Mouse (Mus musculus) layer of hippocampus, adult 8-10 months (tissue): ENCODE measurements around the gene BC034090. TPM values are rescaled to one million over a fixed set of nuclear protein-coding genes. Genes with fewer than 3 reads are reported as not detected.
A peak's percentile ranks its signal among the peaks of the same experiment; 100 is the strongest.

Source experiments
- DNase-seq, 2 experiments: peaks; one replicate each; pipeline ENCODE4 v3.0.0; 2022; ENCODE audit warnings: low spot score in 2 of 2
- total RNA-seq, 4 experiments: library from RNA; stranded (reverse); gene quantifications; 2 replicates each; pipeline ENCODE4 v1.2.4; 2022

Gene BC034090
- total RNA-seq, 4 experiments from 2014 or later = 6.8 to 10.1 (median 8.1) TPM

GRCm38 (mm10) chr1:155244771-155245211 is 547 bp upstream of the BC034090 start:
- no peak for DNase-seq

DNA sequence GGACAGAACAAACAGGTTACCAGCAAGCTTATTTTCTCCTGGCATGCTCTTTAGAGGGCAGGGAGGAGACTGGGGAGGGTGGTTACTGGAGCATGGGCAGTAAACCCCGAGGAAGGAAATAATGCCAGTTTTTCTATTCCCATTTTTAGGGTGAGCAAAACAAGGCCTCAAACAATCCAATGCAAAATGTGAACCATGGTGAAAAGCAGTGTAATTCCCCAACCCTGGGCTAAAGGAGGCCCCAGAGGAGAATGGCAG is 1.8 kb downstream of the BC034090 start:
- DNase-seq = no peak

DNA sequence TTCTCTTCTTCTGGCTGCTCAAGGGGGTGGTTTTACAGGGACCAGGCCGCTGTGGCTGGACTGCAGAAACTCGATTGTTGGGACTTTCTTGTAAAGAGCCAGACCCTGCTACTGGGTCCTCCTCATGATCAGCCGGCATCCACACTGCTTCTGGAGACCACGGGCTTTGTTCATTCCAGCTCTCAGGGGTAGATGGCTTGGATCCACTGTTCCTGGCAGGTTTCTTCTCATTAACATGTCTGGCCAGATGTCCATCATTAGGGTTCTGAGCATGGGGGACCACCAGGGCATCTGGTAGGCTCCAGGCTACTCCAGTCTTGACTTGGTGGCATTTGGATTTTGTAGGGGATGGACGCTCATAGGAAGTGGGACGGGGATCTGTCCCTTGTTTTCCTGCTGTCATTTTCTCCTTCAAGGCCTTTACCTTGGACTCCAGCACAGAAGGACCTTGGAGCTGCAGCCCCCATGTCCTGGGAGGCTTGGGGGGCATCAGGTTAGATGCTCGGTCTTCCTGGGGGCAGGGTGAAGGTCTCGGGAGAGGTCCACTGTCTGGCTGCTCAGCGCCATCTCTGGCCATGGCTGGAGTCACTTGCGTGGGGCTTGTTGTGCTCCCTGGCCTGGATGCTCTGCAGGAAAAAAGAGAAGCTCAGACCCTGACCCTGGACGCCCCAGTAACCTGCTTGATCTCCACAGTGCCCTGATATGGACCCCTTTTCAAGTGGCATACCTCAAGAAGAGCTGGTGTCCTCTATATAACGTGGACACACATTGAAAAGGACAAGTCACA is 2.4 kb downstream of the BC034090 start:
- DNase-seq = no peak

DNA sequence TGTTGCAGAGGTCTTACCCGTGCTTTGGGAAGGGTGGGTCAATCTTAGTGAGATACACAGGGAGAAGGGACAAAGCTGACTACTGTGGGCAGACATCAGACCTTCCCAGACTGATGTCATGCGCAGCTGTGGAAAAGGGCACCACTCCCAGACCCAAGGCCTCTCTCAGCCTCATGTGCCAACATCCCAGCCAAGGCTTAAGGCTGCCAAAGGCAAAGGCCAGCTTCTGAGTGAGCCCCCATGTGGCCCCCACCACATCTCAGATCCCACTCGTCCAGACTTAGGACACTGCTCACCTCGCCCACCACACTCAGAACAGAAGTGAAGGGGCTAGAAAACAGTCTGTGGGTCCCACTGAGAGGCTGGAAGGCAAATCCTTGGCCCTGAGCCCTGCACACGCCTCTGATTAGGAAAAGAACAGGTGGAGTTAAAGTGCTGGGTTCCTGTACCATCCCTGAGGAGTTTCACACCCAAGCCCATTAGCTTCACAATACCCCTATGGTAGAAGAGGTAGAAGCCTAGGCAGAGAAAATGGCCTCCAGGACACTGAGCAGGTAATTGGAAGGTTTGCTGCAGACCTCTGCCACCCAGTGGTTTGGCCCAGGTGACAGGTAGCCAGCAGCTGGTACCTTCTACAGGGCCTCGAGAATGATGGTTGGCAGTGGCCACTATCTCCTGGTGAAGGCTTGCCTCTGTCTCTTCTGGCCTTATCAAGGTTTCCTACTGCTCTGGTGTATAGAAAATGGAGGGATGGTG is 4.1 kb downstream of the BC034090 start:
- DNase-seq = peak in 1 of 2 experiments; percentile 69

DNA sequence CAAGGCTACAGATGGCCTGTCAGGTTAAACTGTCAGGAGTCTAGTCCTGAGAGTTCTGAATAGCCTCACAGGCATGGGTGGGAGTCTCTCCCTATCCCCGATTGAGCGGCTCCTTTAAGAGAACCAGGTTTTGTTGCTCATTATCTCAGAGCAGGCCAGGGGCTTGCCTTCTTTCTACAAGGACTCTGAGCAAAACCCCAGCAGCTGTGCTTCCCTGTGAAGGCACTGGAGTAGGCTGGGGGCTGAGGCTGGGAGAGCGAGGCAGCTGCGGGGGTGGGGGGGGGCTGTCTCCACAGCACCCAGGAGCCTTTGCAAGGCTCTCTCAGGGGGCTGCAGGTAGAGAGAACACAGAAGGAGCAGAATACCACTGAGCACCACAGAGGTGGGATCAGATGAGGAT is 5.1 kb downstream of the BC034090 start:
- no peak for DNase-seq

GRCm38 (mm10) chr1:155238126-155238525 is 6.1 kb downstream of the BC034090 start:
- DNase-seq = no peak

GRCm38 (mm10) chr1:155237390-155237789 is 6.9 kb downstream of the BC034090 start:
- peak in 1 of 2 experiments; percentile 53 for DNase-seq

- DNase-seq = no peak
Observed at GRCm38 (mm10) chr1:155236306-155237024, 7.8 kb downstream of the BC034090 start.

- DNase-seq = no peak
Observed at GRCm38 (mm10) chr1:155235641-155236040, 8.6 kb downstream of the BC034090 start.

GRCm38 (mm10) chr1:155233931-155234607 is 10.2 kb downstream of the BC034090 start:
- DNase-seq = peak; percentile 58 to 69

- no peak for DNase-seq
Observed at GRCm38 (mm10) chr1:155233378-155233777, 10.9 kb downstream of the BC034090 start.

DNA sequence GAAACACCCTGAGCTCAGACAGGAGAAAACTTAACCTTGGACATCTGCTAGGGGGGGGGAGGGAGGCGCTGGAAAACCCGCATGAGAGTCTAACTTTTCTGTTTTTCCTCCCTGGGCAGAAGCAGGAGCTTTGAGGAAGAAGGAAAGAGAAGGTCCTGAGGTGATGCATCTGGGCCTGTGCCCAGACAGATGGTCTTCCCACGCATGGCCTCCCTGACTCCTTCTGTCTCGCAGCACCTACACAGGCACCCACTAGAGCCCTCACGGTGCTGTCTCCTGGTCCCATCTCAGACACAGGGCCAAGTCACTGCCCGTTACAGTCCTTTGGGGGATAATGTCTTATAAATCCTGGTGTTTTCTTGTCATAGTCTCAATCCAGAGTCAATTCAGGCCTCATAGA is 11.5 kb downstream of the BC034090 start:
- no peak for DNase-seq

DNA sequence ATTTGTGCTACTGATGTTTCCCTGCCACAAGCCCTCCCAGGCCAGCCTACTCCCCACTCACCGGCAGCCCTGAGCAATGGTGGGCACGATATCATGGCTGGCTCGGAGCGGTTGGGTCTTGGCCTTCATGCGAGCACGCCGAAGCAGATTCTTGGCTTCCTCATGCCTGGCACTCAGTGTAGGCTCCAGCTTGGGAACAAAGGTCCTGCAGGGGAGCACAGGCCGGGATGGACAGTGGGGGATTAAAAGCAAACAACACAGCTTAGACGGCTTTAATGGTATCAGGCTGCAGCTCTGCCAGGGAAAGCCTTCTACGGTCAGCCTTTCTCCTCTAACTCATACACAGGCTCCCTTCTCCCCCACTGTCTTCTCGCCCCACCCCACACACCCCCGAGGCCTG is 11.9 kb downstream of the BC034090 start:
- no peak for DNase-seq

GRCm38 (mm10) chr1:155229464-155230411 is 14.5 kb downstream of the BC034090 start:
- no peak for DNase-seq

DNA sequence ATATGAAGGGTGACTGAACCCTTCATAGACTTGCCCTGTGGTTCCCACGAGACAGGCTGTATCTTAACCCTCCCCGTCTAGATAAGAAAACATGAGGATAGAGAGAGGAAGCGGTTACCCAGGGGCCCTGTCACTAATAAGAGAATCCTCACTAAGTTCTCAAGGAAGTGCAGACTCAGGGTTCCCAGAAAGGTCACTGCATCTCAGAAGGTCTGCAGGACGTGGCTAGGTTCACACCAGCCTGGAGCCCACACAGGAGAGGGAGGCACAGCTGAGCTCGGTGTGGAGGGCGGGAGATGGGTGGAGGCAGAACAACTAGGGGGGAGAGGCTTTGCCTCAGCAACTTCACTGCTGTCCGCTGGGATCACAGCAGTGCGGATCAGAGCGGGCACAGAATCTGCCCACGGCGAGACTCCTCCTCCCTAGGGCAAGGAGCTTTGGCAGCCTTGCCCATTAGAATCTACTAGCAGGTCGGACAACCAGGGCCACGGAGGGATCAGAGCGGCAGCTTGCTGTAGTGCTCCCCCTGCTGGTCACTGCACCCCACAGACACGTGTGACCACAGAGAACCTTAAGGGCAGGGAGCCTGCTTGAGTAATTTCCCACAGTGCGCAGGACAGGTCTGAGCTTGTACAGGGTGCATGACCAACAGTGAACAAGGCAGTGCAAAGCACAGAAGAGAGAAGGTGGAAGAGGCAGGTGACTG is 20.2 kb downstream of the BC034090 start:
- peak in 1 of 2 experiments; percentile 75 for DNase-seq

- DNase-seq = no peak
Observed at GRCm38 (mm10) chr1:155223036-155223435, 21.2 kb downstream of the BC034090 start.

- no peak for DNase-seq
Observed at GRCm38 (mm10) chr1:155222101-155222669, 22.1 kb downstream of the BC034090 start.

GRCm38 (mm10) chr1:155218924-155219323 is 25.3 kb downstream of the BC034090 start:
- no peak for DNase-seq

DNA sequence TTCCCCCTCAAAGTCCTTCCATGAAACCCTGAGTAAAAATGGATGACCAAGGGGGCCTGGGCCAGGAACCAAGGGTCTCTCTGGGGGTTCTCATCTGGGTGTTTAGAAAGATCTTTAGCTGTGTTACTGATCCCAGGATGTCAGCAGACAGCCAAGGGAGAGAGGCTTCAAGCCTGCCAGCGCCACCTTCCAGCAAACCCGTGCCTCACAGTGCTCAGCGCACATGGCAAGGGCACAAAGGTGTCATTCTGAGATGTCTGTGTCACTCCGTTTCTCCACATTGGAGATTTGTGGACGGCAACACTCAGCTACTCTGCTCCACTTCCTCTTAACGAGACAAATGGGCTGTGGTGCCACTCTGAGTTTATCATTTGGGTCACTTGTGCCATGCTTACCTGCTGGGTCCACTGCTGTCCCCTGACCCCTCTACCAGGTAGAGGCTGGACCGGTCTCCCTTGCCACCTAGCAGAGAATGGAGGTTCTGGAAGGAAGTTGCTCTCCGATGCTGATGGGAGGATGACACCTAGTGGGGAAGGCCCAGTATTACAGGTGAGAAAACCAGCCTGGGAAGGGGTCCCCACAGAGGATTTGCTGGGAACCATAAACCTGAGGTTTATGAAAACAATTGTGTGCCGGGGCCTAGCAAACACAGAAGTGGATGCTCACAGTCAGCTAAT is 26.2 kb downstream of the BC034090 start:
- DNase-seq = no peak
